Mouse (Mus musculus): Measurements from ENCODE around the gene Ampd3. TPM values are rescaled to one million over a fixed set of nuclear protein-coding genes. Genes with fewer than 3 reads are reported as not detected.

Gene Ampd3
- polyA plus RNA-seq, 1 experiment = not detected

- Histone ChIP-seq H3K4me3 (ENCODE audit: insufficient read depth, low read depth, low read length) (no peak overlapping the region), H3K4me1 (ENCODE audit: control insufficient read depth, insufficient read depth, low read length) (peaks cover 16% of the 10 kb centered on the region), H3K27ac (ENCODE audit: insufficient read depth, low read depth, low read length) (no peak overlapping the region)
- 63% methylated on average over 6 of the region's 6 CpGs for WGBS
- TF ChIP-seq CTCF (IDR thresholded peaks at IDR 0.05; ENCODE audit: insufficient read depth, low read depth, low read length) = no peak
- TF ChIP-seq POLR2A (IDR thresholded peaks at IDR 0.05; ENCODE audit: insufficient read depth, low read depth, low read length) = no peak
Measured at GRCm38 (mm10) chr7:110787310-110787709, 19.3 kb downstream of the Ampd3 start.

DNA sequence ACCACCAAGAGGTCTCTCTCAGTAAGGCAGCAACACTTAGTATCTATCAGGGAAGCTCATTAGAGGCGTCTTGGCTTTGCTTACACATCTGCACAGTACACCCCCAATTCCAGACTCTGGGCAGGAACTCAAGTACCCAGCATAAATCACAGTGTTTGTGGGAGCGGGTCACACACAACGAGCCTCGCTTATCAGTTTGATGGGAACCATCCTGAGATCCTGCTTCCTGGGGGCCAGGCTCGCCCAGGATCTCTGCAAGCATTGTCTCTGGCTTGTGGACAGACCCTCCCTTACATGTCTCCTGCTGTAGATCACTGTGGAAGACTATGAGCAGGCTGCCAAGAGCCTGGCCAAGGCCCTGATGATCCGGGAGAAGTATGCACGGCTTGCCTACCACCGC is 22.9 kb downstream of the Ampd3 start:
- Histone ChIP-seq H3K4me1 (ENCODE audit: control insufficient read depth, insufficient read depth, low read length) (peaks cover 14% of the 10 kb centered on the region; the same call in 1 of the 2 replicates), H3K4me3 (ENCODE audit: insufficient read depth, low read depth, low read length) (no peak overlapping the region), H3K27ac (ENCODE audit: insufficient read depth, low read depth, low read length) (no peak overlapping the region)
- 75% methylated on average over 8 of the region's 8 CpGs for WGBS
- TF ChIP-seq CTCF (IDR thresholded peaks at IDR 0.05; ENCODE audit: insufficient read depth, low read depth, low read length) (no peak), POLR2A (IDR thresholded peaks at IDR 0.05; ENCODE audit: insufficient read depth, low read depth, low read length) (no peak)

- WGBS = 83% methylated on average over 5 of the region's 5 CpGs
- H3K27ac ChIP-seq (ENCODE audit: insufficient read depth, low read depth, low read length) = no peak overlapping the region
- no peak for TF ChIP-seq CTCF (IDR thresholded peaks at IDR 0.05; ENCODE audit: insufficient read depth, low read depth, low read length)
- TF ChIP-seq POLR2A (IDR thresholded peaks at IDR 0.05; ENCODE audit: insufficient read depth, low read depth, low read length) = no peak
- H3K4me1 ChIP-seq (ENCODE audit: control insufficient read depth, insufficient read depth, low read length) = peaks cover 18% of the 10 kb centered on the region
- H3K4me3 ChIP-seq (ENCODE audit: insufficient read depth, low read depth, low read length) = no peak overlapping the region
Measured at GRCm38 (mm10) chr7:110792201-110792600, 24.2 kb downstream of the Ampd3 start.

GRCm38 (mm10) chr7:110792834-110793233 is 24.8 kb downstream of the Ampd3 start:
- Histone ChIP-seq H3K4me1 (ENCODE audit: control insufficient read depth, insufficient read depth, low read length) (peaks cover 18% of the 10 kb centered on the region), H3K27ac (ENCODE audit: insufficient read depth, low read depth, low read length) (no peak overlapping the region), H3K4me3 (ENCODE audit: insufficient read depth, low read depth, low read length) (no peak overlapping the region)
- 84% methylated on average over 2 of the region's 2 CpGs for WGBS
- TF ChIP-seq CTCF (IDR thresholded peaks at IDR 0.05; ENCODE audit: insufficient read depth, low read depth, low read length) (no peak), POLR2A (IDR thresholded peaks at IDR 0.05; ENCODE audit: insufficient read depth, low read depth, low read length) (no peak)

- peaks cover 27% of the 10 kb centered on the region for H3K4me1 ChIP-seq (ENCODE audit: control insufficient read depth, insufficient read depth, low read length)
- TF ChIP-seq POLR2A (IDR thresholded peaks at IDR 0.05; ENCODE audit: insufficient read depth, low read depth, low read length) = no peak
- no peak for TF ChIP-seq CTCF (IDR thresholded peaks at IDR 0.05; ENCODE audit: insufficient read depth, low read depth, low read length)
- H3K27ac ChIP-seq (ENCODE audit: insufficient read depth, low read depth, low read length) = no peak overlapping the region
- WGBS = 71% methylated on average over 4 of the region's 4 CpGs
- no peak overlapping the region for H3K4me3 ChIP-seq (ENCODE audit: insufficient read depth, low read depth, low read length)
Measured at GRCm38 (mm10) chr7:110794722-110795121, 26.7 kb downstream of the Ampd3 start.

DNA sequence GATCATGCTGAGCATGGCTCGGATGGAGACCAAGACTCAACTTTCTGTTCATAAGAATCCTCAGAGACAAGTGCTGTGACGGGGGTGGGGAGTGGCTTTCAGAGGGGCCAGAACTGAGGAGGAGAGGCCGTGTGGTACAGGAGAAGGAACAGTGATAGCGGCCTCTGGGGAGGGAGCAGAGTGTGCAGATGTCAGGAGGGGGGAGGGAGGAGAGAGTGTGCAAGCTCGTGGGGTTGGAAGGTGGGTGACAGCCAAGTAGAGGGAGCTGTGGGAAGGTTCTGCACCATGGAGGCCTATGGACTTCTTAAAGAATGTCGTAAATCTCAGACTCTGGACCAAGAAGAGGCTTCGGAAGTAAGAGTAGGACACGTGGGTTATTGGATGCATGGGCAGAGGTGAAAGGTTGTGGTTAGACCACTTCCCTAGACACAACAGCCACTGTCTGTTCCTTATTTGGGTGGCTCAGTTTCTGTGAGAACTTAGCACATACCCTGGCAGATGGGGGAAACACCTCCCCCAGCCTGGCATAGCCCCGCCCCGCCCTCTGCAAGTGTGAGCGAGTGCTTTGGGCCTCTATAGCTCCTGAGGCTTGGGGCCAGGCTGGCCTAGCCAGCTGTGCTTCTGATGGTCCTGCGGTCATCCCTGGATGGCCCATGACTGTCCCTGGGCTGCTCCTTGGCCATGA is 28.5 kb downstream of the Ampd3 start:
- Histone ChIP-seq H3K4me3 (ENCODE audit: insufficient read depth, low read depth, low read length) (no peak overlapping the region), H3K27ac (ENCODE audit: insufficient read depth, low read depth, low read length) (no peak overlapping the region), H3K4me1 (ENCODE audit: control insufficient read depth, insufficient read depth, low read length) (peaks cover 32% of the 10 kb centered on the region)
- WGBS = 73% methylated on average over 12 of the region's 12 CpGs
- no peak for TF ChIP-seq CTCF (IDR thresholded peaks at IDR 0.05; ENCODE audit: insufficient read depth, low read depth, low read length)
- no peak for TF ChIP-seq POLR2A (IDR thresholded peaks at IDR 0.05; ENCODE audit: insufficient read depth, low read depth, low read length)

DNA sequence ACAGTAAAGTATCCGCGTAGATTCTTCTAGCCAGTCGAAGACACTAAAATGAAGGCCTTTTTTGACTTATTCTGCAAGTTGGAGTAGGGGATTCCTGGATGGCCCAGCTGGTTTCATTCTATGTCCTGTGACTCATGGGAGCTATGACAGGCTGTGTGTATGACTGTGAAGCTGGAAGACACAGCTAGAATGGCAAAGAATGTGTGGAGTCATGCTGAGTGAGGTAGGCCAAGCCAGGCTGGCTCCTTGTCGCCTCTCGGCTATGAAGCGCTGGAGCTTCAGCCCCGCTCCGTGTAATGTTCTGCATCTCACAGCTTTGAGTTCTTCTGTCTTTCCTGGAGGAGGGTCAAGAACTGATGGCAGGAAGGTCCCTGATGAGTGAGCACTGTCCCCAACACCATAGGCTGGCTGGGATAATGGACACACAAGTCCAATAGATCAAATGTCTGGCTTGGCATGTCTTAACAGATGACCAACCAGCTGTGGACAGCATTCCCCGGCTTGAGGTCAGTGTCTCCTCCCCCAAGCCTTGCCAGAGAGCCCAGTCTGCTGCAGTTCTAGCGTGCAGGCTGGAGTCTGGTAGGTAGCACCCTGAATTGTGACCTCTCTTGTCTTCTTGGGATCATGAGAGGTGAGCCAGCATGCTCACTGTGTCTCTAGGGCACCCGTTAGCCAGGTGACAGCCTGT is 29.9 kb downstream of the Ampd3 start:
- TF ChIP-seq CTCF (IDR thresholded peaks at IDR 0.05; ENCODE audit: insufficient read depth, low read depth, low read length) = no peak
- no peak overlapping the region for H3K27ac ChIP-seq (ENCODE audit: insufficient read depth, low read depth, low read length)
- no peak overlapping the region for H3K4me3 ChIP-seq (ENCODE audit: insufficient read depth, low read depth, low read length)
- H3K4me1 ChIP-seq (ENCODE audit: control insufficient read depth, insufficient read depth, low read length) = peaks cover 32% of the 10 kb centered on the region
- WGBS = 69% methylated on average over 11 of the region's 11 CpGs

DNA sequence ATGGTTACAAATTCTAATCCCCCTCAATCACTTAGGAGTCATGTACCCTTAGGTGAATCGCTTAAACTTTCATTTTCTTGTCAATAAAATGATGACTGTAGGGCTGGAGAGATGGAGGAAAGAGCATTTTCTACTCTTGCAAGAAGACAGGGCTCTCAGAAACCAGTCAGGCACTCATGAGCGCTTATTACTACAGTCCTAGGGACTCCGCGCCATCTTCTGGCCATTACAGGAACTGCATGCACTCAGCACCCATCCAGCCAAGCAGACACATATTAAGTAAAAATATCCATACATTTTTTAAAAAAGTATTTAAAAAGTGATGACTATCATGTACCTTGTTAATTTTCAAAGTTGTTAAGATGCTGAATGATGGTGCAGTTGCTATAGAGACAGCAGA is 33.0 kb downstream of the Ampd3 start:
- Histone ChIP-seq H3K27ac (ENCODE audit: insufficient read depth, low read depth, low read length) (no peak overlapping the region), H3K4me1 (ENCODE audit: control insufficient read depth, insufficient read depth, low read length) (peaks cover 37% of the 10 kb centered on the region), H3K4me3 (ENCODE audit: insufficient read depth, low read depth, low read length) (no peak overlapping the region)
- WGBS = 1% methylated on average over 4 of the region's 4 CpGs
- TF ChIP-seq POLR2A (IDR thresholded peaks at IDR 0.05; ENCODE audit: insufficient read depth, low read depth, low read length) (no peak), CTCF (IDR thresholded peaks at IDR 0.05; ENCODE audit: insufficient read depth, low read depth, low read length) (peak; percentile 37; the same call in 1 of the 2 replicates)

DNA sequence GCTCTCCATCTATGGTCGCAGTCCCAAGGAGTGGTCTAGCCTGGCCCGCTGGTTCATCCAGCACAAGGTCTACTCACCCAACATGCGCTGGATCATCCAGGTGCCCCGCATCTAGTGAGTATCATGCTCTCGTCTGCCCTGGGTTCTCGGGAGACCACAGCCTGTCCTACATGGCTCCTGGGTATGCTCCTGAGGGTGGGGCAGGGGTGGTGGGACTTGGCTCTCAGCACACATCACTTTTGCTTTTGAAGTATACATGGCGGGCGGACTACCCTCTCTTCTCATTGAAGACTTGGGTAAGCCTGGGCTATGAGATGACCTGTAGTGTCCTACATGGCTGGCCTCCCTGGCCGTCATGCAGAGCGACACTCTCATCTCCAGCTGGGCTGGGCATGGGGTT is 35.1 kb downstream of the Ampd3 start:
- Histone ChIP-seq H3K4me1 (ENCODE audit: control insufficient read depth, insufficient read depth, low read length) (peaks cover 32% of the 10 kb centered on the region), H3K27ac (ENCODE audit: insufficient read depth, low read depth, low read length) (no peak overlapping the region), H3K4me3 (ENCODE audit: insufficient read depth, low read depth, low read length) (no peak overlapping the region)
- TF ChIP-seq CTCF (IDR thresholded peaks at IDR 0.05; ENCODE audit: insufficient read depth, low read depth, low read length) = no peak
- TF ChIP-seq POLR2A (IDR thresholded peaks at IDR 0.05; ENCODE audit: insufficient read depth, low read depth, low read length) = no peak
- 97% methylated on average over 10 of the region's 10 CpGs for WGBS
